Mouse (Mus musculus) cerebellum, adult 18-20 months (tissue): ENCODE data around the gene St8sia2.
"Not testable (repeated sequence)": the region's sequence is repeated elsewhere in the genome, so short reads cannot be mapped to it uniquely, and the experiment has no call there.

ENCODE experiments used
- DNase-seq, 2 experiments: peaks; one replicate each; pipeline ENCODE4 v3.0.0; 2021

Gene St8sia2

GRCm38 (mm10) chr7:73972157-73972556, 41.3 kb downstream of the St8sia2 start:
- not testable (repeated sequence) for DNase-seq

- no peak for DNase-seq
These were observed 48.3 kb downstream of the St8sia2 start for GRCm38 (mm10) chr7:73965164-73965563.

GRCm38 (mm10) chr7:73962431-73962830, 51.1 kb downstream of the St8sia2 start:
- DNase-seq = no peak

- DNase-seq = peak; percentile 50 to 60
These were observed 59.0 kb downstream of the St8sia2 start for GRCm38 (mm10) chr7:73954441-73954840.

GRCm38 (mm10) chr7:73953131-73953530, 60.4 kb downstream of the St8sia2 start:
- DNase-seq = peak; percentile 9 to 20

GRCm38 (mm10) chr7:73941640-73942039, 71.8 kb downstream of the St8sia2 start:
- DNase-seq = no peak

- no peak for DNase-seq
These were observed 74.3 kb downstream of the St8sia2 start for GRCm38 (mm10) chr7:73939236-73939635.

- no peak for DNase-seq
These were observed 75.3 kb downstream of the St8sia2 start for GRCm38 (mm10) chr7:73938046-73938810.

- DNase-seq = no peak
These were observed 77.4 kb downstream of the St8sia2 start for GRCm38 (mm10) chr7:73936119-73936518.

- DNase-seq = no peak
These were observed 77.8 kb downstream of the St8sia2 start for GRCm38 (mm10) chr7:73935703-73936102.

- no peak for DNase-seq
These were observed 80.5 kb downstream of the St8sia2 start for GRCm38 (mm10) chr7:73933036-73933435.

- no peak for DNase-seq
These were observed 92.5 kb downstream of the St8sia2 start for GRCm38 (mm10) chr7:73920921-73921485.

GRCm38 (mm10) chr7:73917633-73918311, 95.7 kb downstream of the St8sia2 start:
- peak; percentile 81 to 85 for DNase-seq

GRCm38 (mm10) chr7:73911899-73912298, 101.6 kb downstream of the St8sia2 start:
- DNase-seq = no peak

- DNase-seq = no peak
These were observed 102.6 kb downstream of the St8sia2 start for GRCm38 (mm10) chr7:73910843-73911242.

- DNase-seq = no peak
These were observed 103.9 kb downstream of the St8sia2 start for GRCm38 (mm10) chr7:73909432-73910205.

- no peak for DNase-seq
These were observed 119.0 kb downstream of the St8sia2 start for GRCm38 (mm10) chr7:73894506-73894905.

GRCm38 (mm10) chr7:73891830-73892229, 121.7 kb downstream of the St8sia2 start:
- no peak for DNase-seq

GRCm38 (mm10) chr7:73890891-73891610, 122.4 kb downstream of the St8sia2 start:
- DNase-seq = no peak

- DNase-seq = no peak
These were observed 123.0 kb downstream of the St8sia2 start for GRCm38 (mm10) chr7:73890466-73890865.
